Mouse (Mus musculus) liver, postnatal 0 days (tissue): ENCODE results near the gene Pdia4.
"Not testable (repeated sequence)": the region's sequence is repeated elsewhere in the genome, so short reads cannot be mapped to it uniquely, and the experiment has no call there.

ENCODE experiments used
- CTCF ChIP-seq: sonication (generic); IDR thresholded peaks from 2 replicates; pipeline ENCODE4 v1.5.1; 2016; ENCODE audit warnings: antibody characterized with exemption, low read depth
- EP300 ChIP-seq: IDR thresholded peaks from 2 replicates; pipeline ENCODE4 v1.6.1; 2016; ENCODE audit warnings: antibody characterized with exemption, low read depth, mild to moderate bottlenecking

- not testable (repeated sequence) for TF ChIP-seq CTCF, EP300
These were observed 60.1 kb downstream of the Pdia4 start for GRCm38 (mm10) chr6:47753144-47753543.
